Mouse (Mus musculus) cerebellum, adult 18-20 months (tissue): ENCODE measurements around the gene Chl1.

Experiments
- DNase-seq, 2 experiments: peaks; one replicate each; pipeline ENCODE4 v3.0.0; 2021

Gene Chl1

DNA sequence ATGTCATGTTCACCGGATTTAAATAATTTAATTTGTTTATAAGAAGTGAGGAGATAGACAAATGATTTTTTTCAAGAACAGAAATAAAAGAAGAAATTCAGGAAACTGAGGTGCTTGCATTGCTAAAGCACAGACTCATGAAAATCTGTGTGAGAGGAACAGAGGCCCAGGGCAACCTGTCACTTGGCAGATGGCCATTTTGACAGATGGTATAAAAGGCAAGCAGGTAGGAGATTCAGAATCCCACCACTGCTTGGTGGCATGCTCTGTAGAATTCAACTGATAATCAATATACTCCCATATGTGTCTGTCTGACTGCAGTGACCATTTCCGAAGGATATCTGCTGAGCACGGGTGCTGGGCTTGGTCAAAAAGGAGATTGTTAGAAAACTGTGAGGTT, 162.7 kb downstream of the Chl1 start:
- peak; percentile 87 to 91 for DNase-seq

GRCm38 (mm10) chr6:103674332-103674731, 163.9 kb downstream of the Chl1 start:
- peak; percentile 90 to 96 for DNase-seq

DNA sequence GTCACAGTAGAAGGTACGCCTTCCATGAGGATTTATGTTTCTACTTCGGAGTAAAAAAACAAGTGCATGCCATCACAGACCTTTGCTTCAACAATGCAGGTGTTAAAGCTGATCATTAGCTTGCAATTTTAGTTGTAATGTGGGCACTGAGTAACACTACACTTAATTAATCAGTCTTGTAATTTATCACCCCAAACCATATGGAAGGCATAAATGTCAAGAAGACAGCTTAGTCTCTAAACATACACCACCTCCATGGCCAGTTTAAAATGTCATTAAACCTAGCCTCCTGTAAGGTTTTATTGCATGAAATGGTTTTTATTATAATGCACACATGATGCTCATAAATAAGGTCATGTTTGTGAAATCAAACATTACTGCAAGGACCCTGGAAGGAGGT, 164.8 kb downstream of the Chl1 start:
- DNase-seq = no peak

- no peak for DNase-seq
Observed at GRCm38 (mm10) chr6:103676664-103677063, 166.3 kb downstream of the Chl1 start.

DNA sequence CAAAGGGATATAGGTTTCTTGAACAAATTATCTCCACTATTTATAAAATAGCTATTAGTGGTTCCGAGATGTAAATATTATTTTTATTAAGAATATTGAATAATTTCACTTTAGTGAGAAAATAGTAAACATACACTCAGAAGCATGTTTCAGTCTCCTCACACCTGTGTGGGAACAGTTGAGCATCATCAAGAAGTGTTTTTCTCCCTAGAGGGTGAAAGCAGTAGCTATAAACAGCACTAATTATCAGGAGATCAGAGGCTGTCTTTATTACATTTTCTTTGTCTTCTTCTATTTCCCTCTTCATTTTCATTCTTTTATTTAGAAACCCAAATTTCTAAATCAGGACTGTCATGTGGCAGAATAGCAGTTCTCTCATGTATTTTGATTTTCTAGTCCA, 166.7 kb downstream of the Chl1 start:
- DNase-seq = no peak

- peak; percentile 78 to 83 for DNase-seq
Observed at GRCm38 (mm10) chr6:103682854-103683574, 172.6 kb downstream of the Chl1 start.

DNA sequence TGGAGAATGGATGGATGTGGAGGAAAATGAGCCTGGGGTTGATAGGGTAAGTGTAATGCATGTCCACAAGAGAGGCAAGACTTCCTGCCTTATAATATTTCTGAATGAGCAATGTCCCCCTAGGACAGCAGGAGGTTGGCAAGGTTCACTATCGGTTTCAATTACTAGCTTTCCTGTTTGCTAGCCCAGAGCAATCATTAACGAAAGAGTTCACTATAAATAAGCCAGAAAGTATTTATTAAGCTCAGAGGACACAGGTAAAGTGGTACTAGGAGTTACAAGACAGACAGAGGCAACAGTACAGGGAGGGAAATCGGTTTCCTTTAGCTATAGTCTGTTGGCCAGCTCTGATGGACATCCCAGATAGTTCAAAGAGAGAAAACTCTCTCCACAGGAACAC, 182.1 kb downstream of the Chl1 start:
- DNase-seq = no peak

- DNase-seq = no peak
Observed at GRCm38 (mm10) chr6:103697349-103698028, 187.1 kb downstream of the Chl1 start.

GRCm38 (mm10) chr6:103699482-103699881, 189.1 kb downstream of the Chl1 start:
- DNase-seq = no peak

GRCm38 (mm10) chr6:103699895-103700294, 189.5 kb downstream of the Chl1 start:
- no peak for DNase-seq

DNA sequence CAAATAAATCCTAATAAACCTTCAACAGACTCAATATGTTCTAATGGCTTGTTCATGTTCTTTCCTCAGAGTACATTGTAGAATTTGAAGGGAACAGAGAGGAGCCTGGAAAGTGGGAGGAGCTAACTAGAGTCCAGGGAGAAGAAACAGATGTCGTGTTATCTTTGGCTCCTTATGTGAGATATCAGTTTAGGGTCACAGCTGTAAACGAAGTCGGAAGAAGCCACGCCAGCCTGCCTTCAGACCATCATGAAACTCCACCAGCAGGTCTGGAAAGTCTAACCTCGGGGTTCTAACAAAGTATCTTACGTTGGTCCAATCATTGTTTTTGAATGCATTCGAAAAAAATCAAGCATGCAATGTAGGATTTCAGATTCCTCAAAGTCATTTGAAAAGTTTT, 189.9 kb downstream of the Chl1 start:
- DNase-seq = no peak

DNA sequence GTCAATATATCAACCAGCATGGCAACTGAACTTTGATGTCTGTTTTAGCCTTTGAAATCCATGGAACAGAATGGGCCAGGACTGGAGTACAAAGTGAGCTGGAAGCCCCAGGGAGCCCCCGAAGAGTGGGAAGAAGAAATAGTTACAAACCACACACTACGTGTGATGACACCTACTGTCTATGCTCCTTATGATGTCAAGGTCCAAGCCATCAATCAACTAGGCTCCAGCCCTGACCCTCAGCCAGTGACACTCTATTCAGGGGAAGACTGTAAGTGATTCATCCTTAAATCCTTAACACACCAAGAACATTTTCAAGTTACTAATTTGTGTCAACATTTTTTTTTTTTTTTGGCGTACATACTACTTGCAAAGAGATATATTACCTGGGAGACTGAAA, 196.0 kb downstream of the Chl1 start:
- DNase-seq = no peak

- DNase-seq = no peak
Observed at GRCm38 (mm10) chr6:103739291-103739690, 228.9 kb downstream of the Chl1 start.

GRCm38 (mm10) chr6:103742784-103743183, 232.4 kb downstream of the Chl1 start:
- no peak for DNase-seq

- peak in 1 of 2 experiments; percentile 32 for DNase-seq
Observed at GRCm38 (mm10) chr6:103746103-103746502, 235.7 kb downstream of the Chl1 start.

DNA sequence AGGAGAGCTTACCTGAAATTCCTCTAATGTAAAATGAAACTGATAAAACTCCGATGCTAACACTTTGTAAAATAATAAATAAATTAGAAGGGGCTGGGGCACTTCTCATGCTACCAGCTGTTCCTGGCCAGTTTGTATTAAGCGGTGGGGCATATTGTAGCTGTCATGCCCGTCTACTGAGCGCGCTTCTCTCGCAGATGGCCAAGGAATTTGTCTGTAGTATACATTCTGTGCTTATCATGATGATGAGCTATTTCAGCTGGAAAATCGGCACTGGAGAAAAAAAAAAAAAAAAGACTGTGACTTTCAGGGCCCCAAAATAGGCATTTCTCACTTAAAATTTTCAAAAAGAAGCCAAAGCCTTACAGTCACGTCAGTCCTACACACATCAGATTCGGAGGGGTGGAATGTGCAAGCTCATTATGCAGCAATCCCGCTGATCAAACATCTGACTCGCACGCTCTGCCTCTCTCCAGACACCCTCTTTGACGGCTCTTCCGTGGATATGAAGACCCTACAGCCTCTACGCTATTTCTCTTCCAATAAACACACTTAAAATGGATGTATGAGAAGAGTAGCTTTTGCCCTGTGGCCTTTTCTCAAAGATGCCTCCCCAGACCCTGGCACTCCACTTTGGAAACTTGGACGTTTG, 238.9 kb downstream of the Chl1 start:
- no peak for DNase-seq

- no peak for DNase-seq
Observed at GRCm38 (mm10) chr6:103753891-103754290, 243.5 kb downstream of the Chl1 start.

DNA sequence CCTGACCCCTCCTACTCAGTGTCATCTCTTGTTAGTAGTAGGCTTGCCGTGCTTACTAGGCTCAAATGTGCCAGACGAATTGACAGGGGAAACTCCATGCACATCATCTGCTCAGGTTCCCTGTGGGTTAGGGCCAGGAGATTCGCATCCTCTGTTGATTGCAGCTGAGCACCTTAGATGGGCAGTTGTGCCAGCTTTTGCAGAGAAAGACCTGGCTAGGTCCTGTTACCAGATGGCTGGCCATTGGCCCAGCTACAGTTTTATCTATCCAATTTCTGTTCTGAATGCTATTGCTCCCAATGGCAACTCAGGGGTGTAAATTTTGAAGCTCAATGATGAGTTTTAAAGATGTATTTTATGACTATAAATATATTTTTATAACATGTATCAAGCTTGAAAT, 256.4 kb downstream of the Chl1 start:
- DNase-seq = peak in 1 of 2 experiments; percentile 3

GRCm38 (mm10) chr6:103781058-103781457, 270.7 kb downstream of the Chl1 start:
- no peak for DNase-seq

GRCm38 (mm10) chr6:103791077-103791632, 280.8 kb downstream of the Chl1 start:
- DNase-seq = no peak

- no peak for DNase-seq
Observed at GRCm38 (mm10) chr6:103795241-103795640, 284.9 kb downstream of the Chl1 start.
